Mouse (Mus musculus) brain, embryonic 18.5 days (tissue): ENCODE data around the gene Lipa.
A peak's percentile ranks its signal among the peaks of the same experiment; 100 is the strongest.

ENCODE experiments used
- DNase-seq: peaks from one replicate; pipeline ENCODE4 v3.0.0-alpha.2; 2012; ENCODE audit warnings: low read depth, low spot score

Gene Lipa

DNA sequence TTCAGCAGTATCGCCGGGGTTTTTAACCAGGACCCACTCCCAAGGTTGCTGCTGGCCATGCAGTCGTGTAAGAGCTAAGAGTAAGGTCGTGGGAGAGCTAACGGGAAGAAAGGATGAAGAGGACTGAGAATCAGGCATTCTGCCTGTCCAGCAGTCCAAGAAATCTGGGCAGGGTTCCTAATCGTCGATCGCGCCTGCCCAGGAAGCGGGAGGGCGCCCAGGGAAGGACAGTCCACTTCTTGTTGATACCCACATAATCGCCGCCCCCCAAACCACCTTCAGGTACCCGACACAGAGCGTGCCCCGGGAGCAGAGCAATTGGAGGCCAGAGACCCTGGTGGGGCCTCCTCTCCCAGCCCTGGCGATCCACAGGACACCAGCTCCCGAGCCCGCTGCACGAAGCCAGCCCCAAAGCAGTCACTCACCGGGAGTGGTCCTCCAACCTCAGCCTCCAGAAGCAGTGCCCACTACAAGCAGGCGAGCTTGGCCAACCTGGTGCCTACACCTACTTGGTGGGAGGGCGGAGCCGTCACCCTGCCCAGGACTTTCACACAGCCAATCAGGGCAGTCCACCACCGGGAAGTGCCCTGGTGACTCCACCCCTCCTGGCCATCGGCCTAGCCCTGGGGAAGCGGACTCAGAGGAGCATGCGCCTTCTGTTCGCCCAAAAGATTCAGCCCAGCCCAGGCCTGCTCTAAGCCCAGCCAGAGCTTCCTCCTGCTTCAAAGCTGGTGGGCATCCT, at the start of gene Lipa:
Lipa (minus strand) TSS at position 534 of the 742 bp plus-strand sequence.
- DNase-seq, result peak; percentile 79

DNA sequence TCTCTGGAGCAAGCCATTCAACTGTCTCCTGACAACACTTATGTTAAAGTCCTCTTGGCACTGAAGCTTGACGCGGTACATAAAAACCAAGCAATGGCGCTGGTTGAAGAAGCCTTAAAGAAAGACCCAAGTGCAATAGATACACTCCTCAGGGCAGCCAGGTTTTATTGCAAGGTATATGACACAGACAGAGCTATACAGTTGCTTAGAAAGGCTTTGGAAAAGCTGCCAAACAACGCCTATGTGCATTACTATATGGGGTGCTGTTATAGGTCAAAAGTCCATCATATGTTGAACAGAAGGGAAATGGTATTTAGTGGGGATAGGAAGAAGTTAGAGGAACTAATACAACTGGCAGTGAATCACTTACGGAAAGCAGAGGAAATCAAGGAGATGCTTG, 46.4 kb upstream of the Lipa start:
- DNase-seq, result no peak

GRCm38 (mm10) chr19:34571080-34571479, 43.8 kb upstream of the Lipa start:
- no peak for DNase-seq

GRCm38 (mm10) chr19:34569896-34570476, 42.7 kb upstream of the Lipa start:
- no peak for DNase-seq

GRCm38 (mm10) chr19:34568988-34569895, 42.0 kb upstream of the Lipa start:
- DNase-seq, result no peak

GRCm38 (mm10) chr19:34566178-34566784, 39.0 kb upstream of the Lipa start:
- DNase-seq, result no peak

GRCm38 (mm10) chr19:34562556-34562955, 35.3 kb upstream of the Lipa start:
- no peak for DNase-seq

- DNase-seq, result no peak
These were observed 29.3 kb upstream of the Lipa start for GRCm38 (mm10) chr19:34556621-34557020.

- no peak for DNase-seq
These were observed 26.8 kb upstream of the Lipa start for GRCm38 (mm10) chr19:34554061-34554460.

DNA sequence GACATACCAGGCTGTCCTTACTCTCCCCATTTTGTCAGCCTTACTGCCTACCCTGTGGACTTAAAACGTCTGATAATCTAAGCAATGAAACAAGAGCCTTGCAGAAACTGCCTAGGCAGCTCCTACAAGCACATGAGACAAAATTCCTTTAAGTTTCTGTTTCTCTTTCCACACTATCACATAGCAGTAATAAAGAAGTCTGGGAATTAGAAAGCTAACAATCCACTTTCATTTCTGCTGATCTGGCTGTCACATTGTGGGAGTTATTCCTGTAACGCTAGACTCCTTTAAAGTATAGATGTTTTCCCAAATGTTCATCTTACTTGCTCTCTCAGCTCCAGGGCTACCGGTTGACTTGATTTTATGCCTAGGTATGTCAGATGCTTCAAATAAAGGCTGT, 26.2 kb upstream of the Lipa start:
- no peak for DNase-seq

DNA sequence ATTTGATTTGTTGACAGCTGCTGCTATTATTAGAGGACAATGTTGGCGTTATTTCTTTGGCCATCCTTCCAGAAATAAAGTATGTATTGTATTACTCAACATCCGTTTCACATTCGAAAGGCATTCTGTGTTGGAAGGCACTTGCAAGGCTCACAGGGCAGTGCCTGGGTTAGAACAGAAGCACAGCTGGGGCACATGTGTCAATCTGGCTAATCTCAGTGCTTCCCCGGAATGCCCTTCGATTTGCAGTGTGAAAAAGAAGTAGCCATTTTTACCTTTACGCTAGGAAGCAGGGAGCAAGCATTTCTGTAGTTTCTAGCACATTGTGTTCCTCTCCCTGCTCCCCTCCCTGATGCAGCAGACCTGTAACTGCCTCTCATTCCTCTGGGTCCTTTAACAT, 25.7 kb upstream of the Lipa start:
- no peak for DNase-seq

GRCm38 (mm10) chr19:34551981-34552380, 24.7 kb upstream of the Lipa start:
- DNase-seq, result no peak

- peak; percentile 81 for DNase-seq
These were observed 23.4 kb upstream of the Lipa start, which contains the start of gene Ifit2 for GRCm38 (mm10) chr19:34550534-34551223. Ifit2 (plus strand) TSS chr19:34550694.

- DNase-seq, result no peak
These were observed 22.9 kb upstream of the Lipa start for GRCm38 (mm10) chr19:34550205-34550533.

- no peak for DNase-seq
These were observed 20.7 kb upstream of the Lipa start for GRCm38 (mm10) chr19:34547976-34548375.

GRCm38 (mm10) chr19:34546211-34546610, 18.9 kb upstream of the Lipa start:
- no peak for DNase-seq

DNA sequence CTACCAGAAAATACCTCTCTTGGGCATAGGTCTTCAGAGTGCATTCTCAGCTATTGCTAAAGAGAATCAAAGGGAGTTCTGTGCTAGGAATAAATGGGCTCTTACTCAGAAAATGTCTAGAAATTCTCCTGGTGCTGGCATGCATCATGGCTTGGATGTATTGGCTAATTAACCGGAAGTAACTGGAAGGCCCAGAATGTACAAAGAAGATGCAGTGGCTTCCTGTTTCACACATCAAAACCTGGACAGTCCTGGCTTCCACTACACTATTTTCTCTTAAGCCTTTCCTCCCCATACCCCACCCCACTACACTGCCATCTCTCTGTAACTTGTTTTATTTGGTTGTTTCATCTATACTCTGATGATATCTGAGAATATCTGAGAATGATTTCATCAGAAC, 12.1 kb upstream of the Lipa start:
- no peak for DNase-seq

- DNase-seq, result no peak
These were observed 4.9 kb upstream of the Lipa start for GRCm38 (mm10) chr19:34532061-34532751.

DNA sequence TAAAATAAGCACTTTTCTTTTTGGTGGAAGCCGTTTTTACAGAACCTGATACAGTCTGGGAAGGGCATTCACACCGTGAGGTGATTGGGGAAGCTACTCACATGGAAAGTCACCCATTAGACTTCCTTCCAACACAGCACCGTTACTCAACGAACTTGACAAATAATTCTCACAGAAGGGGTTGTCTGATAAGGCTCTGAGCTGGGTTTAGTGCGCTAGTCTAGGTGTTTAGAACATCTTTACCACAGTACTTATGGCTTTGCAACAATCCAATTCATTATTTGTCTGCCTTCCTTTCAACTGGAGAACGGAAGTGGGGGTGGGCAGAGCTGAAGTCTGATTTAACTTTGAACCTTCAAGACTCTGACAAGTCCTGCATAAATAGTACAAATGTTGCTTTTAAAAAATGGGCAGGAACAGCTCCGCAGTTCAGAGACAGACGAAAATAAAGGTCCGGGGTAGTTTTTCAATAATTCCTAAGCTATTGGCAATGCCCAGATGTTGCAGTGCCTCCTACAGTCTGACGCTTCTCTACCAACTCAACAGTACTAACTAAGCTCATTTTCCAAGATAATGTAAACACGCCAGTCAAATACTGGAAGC, 852 bp downstream of the Lipa start:
- no peak for DNase-seq

DNA sequence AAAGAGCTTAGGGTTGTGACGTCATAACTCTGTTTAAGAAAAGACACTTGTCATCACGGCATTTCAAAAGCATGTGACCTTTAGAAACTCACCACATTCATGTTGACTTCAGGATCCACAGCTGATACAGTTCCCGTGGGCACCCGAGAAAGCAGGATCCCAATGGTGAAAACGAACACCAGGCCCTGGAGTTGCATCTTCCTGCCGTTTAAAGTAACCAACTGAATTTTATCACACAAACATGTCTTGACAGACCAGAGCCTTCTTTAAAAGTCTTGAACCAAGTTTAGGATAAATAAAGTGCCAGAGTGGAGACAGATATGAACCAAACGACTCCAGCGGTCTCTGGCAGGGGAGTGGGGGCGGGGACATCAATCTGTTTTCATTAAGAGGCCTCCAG, 2.6 kb downstream of the Lipa start:
- DNase-seq, result no peak
